Mouse (Mus musculus): Measurements from ENCODE around the gene Stk38l.
"Not testable (repeated sequence)": the region's sequence is repeated elsewhere in the genome, so short reads cannot be mapped to it uniquely, and the experiment has no call there.

Stk38l gene

GRCm38 (mm10) chr6:146768813-146769404 is 44.1 kb downstream of the Stk38l start:
- DNase-seq (ENCODE audit: extremely low read depth, insufficient read length, low spot score): no peak

- no peak for DNase-seq (ENCODE audit: extremely low read depth, insufficient read length, low spot score)
Measured at GRCm38 (mm10) chr6:146770005-146770745, 45.4 kb downstream of the Stk38l start.

- no peak for DNase-seq (ENCODE audit: extremely low read depth, insufficient read length, low spot score)
Measured at GRCm38 (mm10) chr6:146770808-146771207, 46.0 kb downstream of the Stk38l start.

- DNase-seq (ENCODE audit: extremely low read depth, insufficient read length, low spot score): not testable (repeated sequence)
Measured at GRCm38 (mm10) chr6:146775864-146776263, 51.1 kb downstream of the Stk38l start.

- DNase-seq (ENCODE audit: extremely low read depth, insufficient read length, low spot score): peak; percentile 73
Measured at GRCm38 (mm10) chr6:146776610-146777389, 52.0 kb downstream of the Stk38l start.

GRCm38 (mm10) chr6:146778055-146778454 is 53.3 kb downstream of the Stk38l start:
- DNase-seq (ENCODE audit: extremely low read depth, insufficient read length, low spot score): no peak

GRCm38 (mm10) chr6:146781566-146781965 is 56.8 kb downstream of the Stk38l start:
- no peak for DNase-seq (ENCODE audit: extremely low read depth, insufficient read length, low spot score)

- peak; percentile 65 for DNase-seq (ENCODE audit: extremely low read depth, insufficient read length, low spot score)
Measured at GRCm38 (mm10) chr6:146793527-146793926, 68.7 kb downstream of the Stk38l start.

GRCm38 (mm10) chr6:146795166-146795923 is 70.5 kb downstream of the Stk38l start:
- no peak for DNase-seq (ENCODE audit: extremely low read depth, insufficient read length, low spot score)

GRCm38 (mm10) chr6:146795924-146796545 is 71.2 kb downstream of the Stk38l start, which contains the start of gene Arntl2:
TSS of gene Arntl2 (plus strand) at chr6:146796055.
- DNase-seq (ENCODE audit: extremely low read depth, insufficient read length, low spot score): peak; percentile 80

GRCm38 (mm10) chr6:146797446-146797845 is 72.7 kb downstream of the Stk38l start:
- no peak for DNase-seq (ENCODE audit: extremely low read depth, insufficient read length, low spot score)

GRCm38 (mm10) chr6:146809991-146810390 is 85.2 kb downstream of the Stk38l start:
- no peak for DNase-seq (ENCODE audit: extremely low read depth, insufficient read length, low spot score)

- no peak for DNase-seq (ENCODE audit: extremely low read depth, insufficient read length, low spot score)
Measured at GRCm38 (mm10) chr6:146813007-146813406, 88.2 kb downstream of the Stk38l start.

GRCm38 (mm10) chr6:146820177-146820965 is 95.6 kb downstream of the Stk38l start:
- DNase-seq (ENCODE audit: extremely low read depth, insufficient read length, low spot score): no peak

GRCm38 (mm10) chr6:146821958-146822357 is 97.2 kb downstream of the Stk38l start:
- no peak for DNase-seq (ENCODE audit: extremely low read depth, insufficient read length, low spot score)

- DNase-seq (ENCODE audit: extremely low read depth, insufficient read length, low spot score): no peak
Measured at GRCm38 (mm10) chr6:146824727-146825486, 100.1 kb downstream of the Stk38l start.

GRCm38 (mm10) chr6:146825487-146825773 is 100.6 kb downstream of the Stk38l start:
- DNase-seq (ENCODE audit: extremely low read depth, insufficient read length, low spot score): no peak
